Mouse (Mus musculus): ENCODE measurements around the gene Ttc24. TPM values are rescaled to one million over a fixed set of nuclear protein-coding genes. Genes with fewer than 3 reads are reported as not detected.

Ttc24 gene
- polyA plus RNA-seq, 1 experiment from 2014 or later, result not detected

GRCm38 (mm10) chr3:88100251-88100650, 22.1 kb upstream of the Ttc24 start:
- Histone ChIP-seq H3K27ac (no peak overlapping the region), H3K36me3 (peaks cover 41% of the 10 kb centered on the region), H3K27me3 (replicated peaks) (no peaks in the 10 kb centered on the region), H3K4me3 (replicated peaks) (no peak overlapping the region), H3K9me3 (no peaks in the 10 kb centered on the region), H3K4me1 (no peaks in the 10 kb centered on the region), H3K9ac (no peak overlapping the region), H3K4me2 (no peak overlapping the region)
- ATAC-seq (ENCODE audit: insufficient read depth, low FRiP score, low read depth), result no peak
- 64% methylated on average over 3 of the region's 3 CpGs for WGBS

GRCm38 (mm10) chr3:88097666-88098065, 19.6 kb upstream of the Ttc24 start:
- WGBS, result 79% methylated on average over 6 of the region's 6 CpGs
- peaks cover 41% of the 10 kb centered on the region; the same call in 1 of the 2 replicates for H3K36me3 ChIP-seq

GRCm38 (mm10) chr3:88094126-88094525, 16.0 kb upstream of the Ttc24 start:
- H3K4me3 ChIP-seq (replicated peaks), result no peak overlapping the region
- H3K9me3 ChIP-seq, result no peaks in the 10 kb centered on the region
- ATAC-seq (ENCODE audit: insufficient read depth, low FRiP score, low read depth), result no peak
- H3K4me1 ChIP-seq, result no peaks in the 10 kb centered on the region
- WGBS, result 88% methylated on average over 5 of the region's 5 CpGs
- no peak overlapping the region for H3K9ac ChIP-seq
- H3K36me3 ChIP-seq, result peaks cover 50% of the 10 kb centered on the region; the same call in 1 of the 2 replicates
- H3K27me3 ChIP-seq (replicated peaks), result no peaks in the 10 kb centered on the region
- no peak overlapping the region for H3K27ac ChIP-seq
- H3K4me2 ChIP-seq, result no peak overlapping the region

More at GRCm38 (mm10) chr3:88097666-88098065, 19.6 kb upstream of the Ttc24 start:
- H3K9me3 ChIP-seq, result no peaks in the 10 kb centered on the region
- no peak for ATAC-seq (ENCODE audit: insufficient read depth, low FRiP score, low read depth)
- no peaks in the 10 kb centered on the region for H3K27me3 ChIP-seq (replicated peaks)
- H3K4me1 ChIP-seq, result no peaks in the 10 kb centered on the region
- H3K27ac ChIP-seq, result no peak overlapping the region
- no peak overlapping the region for H3K4me3 ChIP-seq (replicated peaks)
- H3K4me2 ChIP-seq, result no peak overlapping the region
- H3K9ac ChIP-seq, result no peak overlapping the region

- 94% methylated on average over 6 of the region's 6 CpGs for WGBS
- no peak overlapping the region for H3K4me2 ChIP-seq
- no peaks in the 10 kb centered on the region for H3K9me3 ChIP-seq
- H3K27ac ChIP-seq, result no peak overlapping the region
- no peak for ATAC-seq (ENCODE audit: insufficient read depth, low FRiP score, low read depth)
- peaks cover 47% of the 10 kb centered on the region; the same call in 1 of the 2 replicates for H3K36me3 ChIP-seq
- no peaks in the 10 kb centered on the region for H3K27me3 ChIP-seq (replicated peaks)
- H3K9ac ChIP-seq, result no peak overlapping the region
- no peaks in the 10 kb centered on the region for H3K4me1 ChIP-seq
- no peak overlapping the region for H3K4me3 ChIP-seq (replicated peaks)
Observed at GRCm38 (mm10) chr3:88090616-88091015, 12.5 kb upstream of the Ttc24 start.

GRCm38 (mm10) chr3:88090106-88090505, 12.0 kb upstream of the Ttc24 start:
- ATAC-seq (ENCODE audit: insufficient read depth, low FRiP score, low read depth), result no peak
- Histone ChIP-seq H3K36me3 (peaks cover 44% of the 10 kb centered on the region; the same call in 1 of the 2 replicates), H3K27ac (no peak overlapping the region), H3K4me3 (replicated peaks) (no peak overlapping the region), H3K4me2 (no peak overlapping the region), H3K9ac (no peak overlapping the region), H3K9me3 (no peaks in the 10 kb centered on the region), H3K27me3 (replicated peaks) (no peaks in the 10 kb centered on the region), H3K4me1 (no peaks in the 10 kb centered on the region)
- 94% methylated on average over 7 of the region's 7 CpGs for WGBS

- peaks cover 27% of the 10 kb centered on the region; the same call in 1 of the 2 replicates for H3K36me3 ChIP-seq
- no peaks in the 10 kb centered on the region for H3K27me3 ChIP-seq (replicated peaks)
- peaks cover 6% of the 10 kb centered on the region for H3K4me1 ChIP-seq
- H3K9me3 ChIP-seq, result no peaks in the 10 kb centered on the region
- H3K9ac ChIP-seq, result no peak overlapping the region
- no peak overlapping the region for H3K4me2 ChIP-seq
- 83% methylated on average over 1 of the region's 1 CpGs for WGBS
- H3K4me3 ChIP-seq (replicated peaks), result no peak overlapping the region
- ATAC-seq (ENCODE audit: insufficient read depth, low FRiP score, low read depth), result no peak
- no peak overlapping the region for H3K27ac ChIP-seq
Observed at GRCm38 (mm10) chr3:88087688-88088087, 9.6 kb upstream of the Ttc24 start.

GRCm38 (mm10) chr3:88085459-88085858, 7.4 kb upstream of the Ttc24 start:
- Histone ChIP-seq H3K4me1 (peaks cover 13% of the 10 kb centered on the region), H3K9ac (no peak overlapping the region), H3K36me3 (peaks cover 15% of the 10 kb centered on the region; the same call in 1 of the 2 replicates), H3K9me3 (no peaks in the 10 kb centered on the region), H3K27ac (no peak overlapping the region), H3K4me3 (replicated peaks) (no peak overlapping the region), H3K4me2 (no peak overlapping the region), H3K27me3 (replicated peaks) (no peaks in the 10 kb centered on the region)
- 82% methylated on average over 2 of the region's 9 CpGs for WGBS
- no peak for ATAC-seq (ENCODE audit: insufficient read depth, low FRiP score, low read depth)

- Histone ChIP-seq H3K27me3 (replicated peaks) (no peaks in the 10 kb centered on the region), H3K27ac (no peak overlapping the region), H3K4me1 (peaks cover 13% of the 10 kb centered on the region), H3K9me3 (no peaks in the 10 kb centered on the region), H3K9ac (no peak overlapping the region), H3K36me3 (peaks cover 3% of the 10 kb centered on the region; the same call in 1 of the 2 replicates), H3K4me3 (replicated peaks) (no peak overlapping the region), H3K4me2 (no peak overlapping the region)
- no peak for ATAC-seq (ENCODE audit: insufficient read depth, low FRiP score, low read depth)
- 99% methylated on average over 2 of the region's 2 CpGs for WGBS
Observed at GRCm38 (mm10) chr3:88084001-88084400, 5.9 kb upstream of the Ttc24 start.

GRCm38 (mm10) chr3:88082663-88083062, 4.6 kb upstream of the Ttc24 start:
- no peaks in the 10 kb centered on the region for H3K27me3 ChIP-seq (replicated peaks)
- 6% methylated on average over 4 of the region's 4 CpGs for WGBS
- peak overlapping the region; percentile 73 for H3K4me2 ChIP-seq
- peak; percentile 55; the same call in 1 of the 2 replicates for ATAC-seq (ENCODE audit: insufficient read depth, low FRiP score, low read depth)
- H3K4me3 ChIP-seq (replicated peaks), result peak overlapping the region; percentile 57
- no peak overlapping the region; the same call in 1 of the 2 replicates for H3K27ac ChIP-seq
- H3K36me3 ChIP-seq, result peaks cover 3% of the 10 kb centered on the region; the same call in 1 of the 2 replicates
- peaks cover 13% of the 10 kb centered on the region for H3K4me1 ChIP-seq
- no peaks in the 10 kb centered on the region for H3K9me3 ChIP-seq
- H3K9ac ChIP-seq, result peak overlapping the region; percentile 23; the same call in 1 of the 2 replicates

- Histone ChIP-seq H3K27me3 (replicated peaks) (no peaks in the 10 kb centered on the region), H3K36me3 (peaks cover 3% of the 10 kb centered on the region; the same call in 1 of the 2 replicates), H3K4me1 (peaks cover 13% of the 10 kb centered on the region), H3K4me2 (peak overlapping the region; percentile 73), H3K9ac (peak overlapping the region; percentile 23; the same call in 1 of the 2 replicates), H3K9me3 (no peaks in the 10 kb centered on the region), H3K27ac (no peak overlapping the region; the same call in 1 of the 2 replicates), H3K4me3 (replicated peaks) (peak overlapping the region; percentile 57)
- WGBS, result 1% methylated on average over 13 of the region's 13 CpGs
- 0 out of 2 replicates have a peak, but pooled peaks have one; percentile 31 for ATAC-seq (ENCODE audit: insufficient read depth, low FRiP score, low read depth)
Observed at GRCm38 (mm10) chr3:88082224-88082618, 4.1 kb upstream of the Ttc24 start.

- Histone ChIP-seq H3K9ac (peak within 1 kb of the TSS; percentile 23; the same call in 1 of the 2 replicates), H3K36me3 (0 out of 2 replicates have a peak, but pooled peaks cover 3% of the 10 kb centered on the region), H3K9me3 (no peaks in the 10 kb centered on the region), H3K27ac (no peak within 1 kb of the TSS; the same call in 1 of the 2 replicates), H3K4me3 (replicated peaks) (peak within 1 kb of the TSS; percentile 57), H3K4me2 (peak within 1 kb of the TSS; percentile 73), H3K4me1 (peaks cover 13% of the 10 kb centered on the region), H3K27me3 (replicated peaks) (no peaks in the 10 kb centered on the region)
- peak; percentile 89 for ATAC-seq (ENCODE audit: insufficient read depth, low FRiP score, low read depth)
- WGBS, result 19% methylated on average over 33 of the region's 33 CpGs
Observed at GRCm38 (mm10) chr3:88081345-88082223, 3.5 kb upstream of the Ttc24 start, which contains the start of gene Iqgap3. Gene Iqgap3, plus strand, starts transcription at chr3:88081971.

GRCm38 (mm10) chr3:88077441-88077840, 663 bp downstream of the Ttc24 start:
- Histone ChIP-seq H3K9me3 (no peaks in the 10 kb centered on the region), H3K9ac (no peak overlapping the region), H3K4me3 (replicated peaks) (no peak overlapping the region), H3K36me3 (no peaks in the 10 kb centered on the region), H3K27me3 (replicated peaks) (0 out of 2 replicates have a peak, but pooled peaks cover 4% of the 10 kb centered on the region), H3K4me1 (peaks cover 4% of the 10 kb centered on the region), H3K4me2 (no peak overlapping the region), H3K27ac (no peak overlapping the region)
- no peak for ATAC-seq (ENCODE audit: insufficient read depth, low FRiP score, low read depth)
- WGBS, result 49% methylated on average over 8 of the region's 8 CpGs

Measured in stomach, embryonic 15.5 days (tissue).